Mouse (Mus musculus) testis, adult 2 months (tissue): ENCODE results near the gene Zfp768.

Experiments
- CTCF ChIP-seq: fragments of 200-500 bp; IDR thresholded peaks from 2 replicates; pipeline ENCODE4 v1.5.1; 2012; ENCODE audit warnings: low read depth, mild to moderate bottlenecking, inconsistent platforms, low read length, moderate library complexity; ENCODE audit not compliant: control insufficient read depth, insufficient read depth, insufficient replicate concordance
- POLR2A ChIP-seq: fragments of 200-500 bp; IDR thresholded peaks from 2 replicates; pipeline ENCODE4 v1.6.1; 2012; ENCODE audit warnings: low read depth, mild to moderate bottlenecking, inconsistent platforms, low read length, moderate library complexity; ENCODE audit not compliant: control insufficient read depth

DNA sequence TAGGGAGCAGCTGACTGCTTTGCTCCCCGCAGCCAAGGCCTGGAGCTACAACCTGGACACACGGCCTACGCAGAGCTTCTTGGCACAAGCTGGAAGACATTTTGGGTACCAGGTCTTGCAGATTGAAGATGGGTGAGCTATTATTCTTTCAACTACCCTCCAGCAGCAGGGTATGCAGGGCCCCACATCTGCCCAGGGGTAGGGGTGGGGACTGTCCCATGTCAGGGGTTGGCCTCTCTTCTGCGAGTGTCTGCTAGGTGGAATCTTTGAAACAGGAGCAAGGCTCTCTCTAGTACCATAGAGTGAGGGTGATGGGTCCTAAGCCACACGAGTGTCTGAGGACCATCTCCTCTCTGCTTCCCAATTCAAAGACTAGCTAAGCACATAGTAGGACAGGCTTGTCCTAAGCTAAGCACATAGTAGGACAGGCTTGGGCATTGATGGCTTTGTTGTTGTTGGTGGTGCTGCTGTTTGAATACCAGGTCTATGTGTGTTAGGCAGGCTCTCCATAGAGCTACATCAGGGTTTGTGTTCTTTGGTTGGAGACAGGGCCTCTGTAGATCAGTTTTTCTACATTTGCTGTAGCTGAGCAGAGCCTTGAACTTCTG lies 47.7 kb downstream of the Zfp768 start:
- TF ChIP-seq CTCF: no peak
- no peak for TF ChIP-seq POLR2A
